Comparison of ENCODE assay signal across 10 mouse cellular contexts in genomic region chr4:45478178-45478577, GRCm38 (mm10). TPM values are rescaled to one million over a fixed set of nuclear protein-coding genes. Genes with fewer than 3 reads are reported as not detected.
DNase-seq lines count a peak whose midpoint lies in the region; ATAC-seq and TF ChIP-seq lines count a peak whose summit lies in the region.
"Had no signal": no experiment of that assay in that cellular context is flagged by ENCODE, and none has a peak within 500 bp of the region (broad histone marks: within the 10 kb centered on the region; RNA-seq: fewer than 3 reads in every experiment).

No protein-coding gene starts in this region.

- H3K4me1 ChIP-seq in lung, embryonic 15.5 days: peaks cover 83% of the 10 kb centered on the region
- H3K4me1 ChIP-seq in embryonic facial prominence, embryonic 11.5 days (ENCODE audit: control insufficient read depth, insufficient read depth, low read length): peaks cover 9% of the 10 kb centered on the region
- H3K4me1 ChIP-seq in hindbrain, embryonic 13.5 days (replicated peaks): peaks cover 59% of the 10 kb centered on the region
- H3K4me1 ChIP-seq in midbrain, postnatal 0 days (ENCODE audit: insufficient read depth, low read length): peaks cover 6% of the 10 kb centered on the region; the same call in 1 of the 2 replicates

- no peak for ATAC-seq in lung, embryonic 15.5 days (ENCODE audit: borderline replicate concordance, extremely low read depth, low FRiP score, low TSS enrichment)
- ATAC-seq in embryonic facial prominence, embryonic 11.5 days (replicated peaks; ENCODE audit: insufficient number of reproducible peaks, low FRiP score, low TSS enrichment, low read depth): no peak
- peak; percentile 29; the same call in 1 of the 2 replicates for ATAC-seq in hindbrain, embryonic 13.5 days (ENCODE audit: low FRiP score)
- no peak; the same call in 1 of the 2 replicates for ATAC-seq in midbrain, postnatal 0 days (ENCODE audit: low FRiP score)
- ATAC-seq in inflammation-experienced regulatory T-cells, adult 6 months: no peak

- H3K9me3 ChIP-seq in lung, embryonic 15.5 days: no peaks in the 10 kb centered on the region
- H3K9me3 ChIP-seq in embryonic facial prominence, embryonic 11.5 days (replicated peaks; ENCODE audit: control insufficient read depth, low read length): no peaks in the 10 kb centered on the region
- H3K9me3 ChIP-seq in hindbrain, embryonic 13.5 days: no peaks in the 10 kb centered on the region
- no peaks in the 10 kb centered on the region for H3K9me3 ChIP-seq in midbrain, postnatal 0 days (ENCODE audit: low read length)
- H3K9me3 ChIP-seq: stomach, embryonic 15.5 days had no signal

- H3K27me3 ChIP-seq in lung, embryonic 15.5 days: no peaks in the 10 kb centered on the region
- no peaks in the 10 kb centered on the region for H3K27me3 ChIP-seq in embryonic facial prominence, embryonic 11.5 days (ENCODE audit: control insufficient read depth, insufficient read depth, low read length)
- no peaks in the 10 kb centered on the region for H3K27me3 ChIP-seq in hindbrain, embryonic 13.5 days
- peaks cover 5% of the 10 kb centered on the region for H3K27me3 ChIP-seq in midbrain, postnatal 0 days (ENCODE audit: insufficient read depth, low read length)
- H3K27me3 ChIP-seq: stomach, embryonic 15.5 days had no signal

- no peak overlapping the region for H3K4me3 ChIP-seq in lung, embryonic 15.5 days
- H3K4me3 ChIP-seq in embryonic facial prominence, embryonic 11.5 days (ENCODE audit: low read depth, low read length): no peak overlapping the region
- no peak overlapping the region for H3K4me3 ChIP-seq in hindbrain, embryonic 13.5 days
- H3K4me3 ChIP-seq in midbrain, postnatal 0 days (ENCODE audit: low read depth, low read length): no peak overlapping the region
- H3K4me3 ChIP-seq: stomach, embryonic 15.5 days had no signal

- peak overlapping the region; percentile 49 for H3K27ac ChIP-seq in lung, embryonic 15.5 days
- no peak overlapping the region for H3K27ac ChIP-seq in embryonic facial prominence, embryonic 11.5 days (replicated peaks; ENCODE audit: low read depth, low read length)
- peak overlapping the region; percentile 74 for H3K27ac ChIP-seq in hindbrain, embryonic 13.5 days
- H3K27ac ChIP-seq in midbrain, postnatal 0 days (ENCODE audit: low read depth, low read length): no peak overlapping the region
- H3K27ac ChIP-seq: liver, embryonic 14.5 days; stomach, embryonic 15.5 days had no signal

- no peaks in the 10 kb centered on the region for H3K36me3 ChIP-seq in lung, embryonic 15.5 days
- H3K36me3 ChIP-seq in embryonic facial prominence, embryonic 11.5 days (replicated peaks; ENCODE audit: control insufficient read depth, insufficient read depth, low read depth, low read length): no peaks in the 10 kb centered on the region
- no peaks in the 10 kb centered on the region for H3K36me3 ChIP-seq in hindbrain, embryonic 13.5 days
- no peaks in the 10 kb centered on the region for H3K36me3 ChIP-seq in midbrain, postnatal 0 days (ENCODE audit: insufficient read depth, low read length)
- H3K36me3 ChIP-seq: stomach, embryonic 15.5 days had no signal

- no peak for DNase-seq in lung, postnatal 10 days
- peak; percentile 8 for DNase-seq in embryonic facial prominence, embryonic 11.5 days (ENCODE audit: low spot score)
- DNase-seq in midbrain, postnatal 0 days (ENCODE audit: low spot score): peak; percentile 88
- no peak for DNase-seq in testis, postnatal 14 days (ENCODE audit: low spot score)
- DNase-seq in thymus, postnatal 10 days (ENCODE audit: low spot score in 2 of 2): no peak

- no peak overlapping the region for H3K9ac ChIP-seq in lung, embryonic 15.5 days
- H3K9ac ChIP-seq in embryonic facial prominence, embryonic 11.5 days (replicated peaks; ENCODE audit: low read length): no peak overlapping the region
- no peak overlapping the region for H3K9ac ChIP-seq in hindbrain, embryonic 13.5 days
- H3K9ac ChIP-seq in midbrain, postnatal 0 days (replicated peaks; ENCODE audit: low read length, poor library complexity, severe bottlenecking): no peak overlapping the region
- H3K9ac ChIP-seq: liver, embryonic 14.5 days; stomach, embryonic 15.5 days had no signal

- no peak for TF ChIP-seq CTCF in midbrain, postnatal 0 days (IDR thresholded peaks at IDR 0.05)

- WGBS in lung, embryonic 15.5 days: 67% methylated on average over 7 of the region's 7 CpGs
- WGBS in embryonic facial prominence, embryonic 11.5 days: 23% methylated on average over 7 of the region's 7 CpGs
- WGBS in hindbrain, embryonic 13.5 days: 20% methylated on average over 7 of the region's 7 CpGs
- WGBS in midbrain, postnatal 0 days: 43% methylated on average over 7 of the region's 7 CpGs

- no peak overlapping the region for H3K4me2 ChIP-seq in lung, embryonic 15.5 days
- H3K4me2 ChIP-seq in embryonic facial prominence, embryonic 11.5 days (ENCODE audit: low read depth, low read length): no peak overlapping the region
- no peak overlapping the region for H3K4me2 ChIP-seq in hindbrain, embryonic 13.5 days
- H3K4me2 ChIP-seq in midbrain, postnatal 0 days (ENCODE audit: low read depth, low read length, poor library complexity, severe bottlenecking): no peak overlapping the region
- H3K4me2 ChIP-seq: stomach, embryonic 15.5 days had no signal

RNA-seq across cellular contexts. Expression of gene Shb, which starts 54.1 kb away (rescaled TPM):
- polyA plus RNA-seq in lung, embryonic 15.5 days (2015; fragmentation: Nextera tagmentation; extraction: Ambion mirVana): 11.4 and 13.5 TPM in 2 replicates
- polyA plus RNA-seq in embryonic facial prominence, embryonic 11.5 days (2014; fragmentation: Nextera tagmentation; extraction: Ambion mirVana): 5.8 and 7.5 TPM in 2 replicates
- 3.8 and 5.7 TPM in 2 replicates for polyA plus RNA-seq in hindbrain, embryonic 13.5 days (2015; fragmentation: Nextera tagmentation; extraction: Ambion mirVana)
- 18.1 and 21.9 TPM in 2 replicates for total RNA-seq in midbrain, postnatal 0 days (2014; rRNA removed)
- 5.2 and 5.8 TPM in 2 replicates for polyA plus RNA-seq in midbrain, postnatal 0 days (2015; fragmentation: Nextera tagmentation; extraction: Ambion mirVana)
- under 1 TPM in 1 of 3 experiments, not detected in 2; 0.23 TPM for polyA plus RNA-seq in inflammation-experienced regulatory T-cells, adult 6 months (2017; shearing (Covaris generic))

Comparison
In these comparisons a context has a peak if more than half of its experiments do, and no peak if none do; other contexts are left out.
1. H3K27ac ChIP-seq: peak in lung, embryonic 15.5 days (single experiment) and hindbrain, embryonic 13.5 days (single experiment); none in embryonic facial prominence, embryonic 11.5 days (single experiment) and midbrain, postnatal 0 days (single experiment).
2. DNase-seq: peak in embryonic facial prominence, embryonic 11.5 days (single experiment) and midbrain, postnatal 0 days (single experiment); none in lung, postnatal 10 days (single experiment), testis, postnatal 14 days (single experiment) and thymus, postnatal 10 days (0 of 2).